21 mouse cellular contexts compared by ENCODE assay signal in genomic region chr10:12587318-12587717, GRCm38 (mm10).
DNase-seq lines count a peak whose midpoint lies in the region; ATAC-seq and TF ChIP-seq lines count a peak whose summit lies in the region.
"Had no signal": no experiment of that assay in that cellular context is flagged by ENCODE, and none has a peak within 500 bp of the region (broad histone marks: within the 10 kb centered on the region; RNA-seq: fewer than 3 reads in every experiment).

No protein-coding gene starts in this region.

- no peak overlapping the region for H3K4me3 ChIP-seq in hindbrain, embryonic 13.5 days
- H3K4me3 ChIP-seq in hindbrain, embryonic 16.5 days (ENCODE audit: low read length), result no peak overlapping the region
- no peak overlapping the region for H3K4me3 ChIP-seq in neural tube, embryonic 15.5 days (replicated peaks)
- H3K4me3 ChIP-seq in forebrain, postnatal 0 days (ENCODE audit: low read depth, low read length), result no peak overlapping the region
- H3K4me3 ChIP-seq in heart, embryonic 10.5 days, result no peak overlapping the region
- H3K4me3 ChIP-seq: embryonic facial prominence, embryonic 13.5 days; heart, adult 2 months; heart, embryonic 12.5 days; hindbrain, embryonic 10.5 days; hindbrain, embryonic 15.5 days had no signal

- ATAC-seq in hindbrain, embryonic 13.5 days (ENCODE audit: low FRiP score), result no peak
- ATAC-seq in hindbrain, embryonic 16.5 days, result no peak
- no peak for ATAC-seq in neural tube, embryonic 15.5 days (ENCODE audit: low FRiP score)
- ATAC-seq in forebrain, postnatal 0 days, result peak; percentile 34; the same call in 1 of the 2 replicates
- ATAC-seq: activated CD4-positive, CD25-positive, alpha-beta regulatory T cell, adult 4 months; inflammation-experienced regulatory T-cells, adult 6 months; intestine, postnatal 0 days; Patski had no signal

- H3K4me2 ChIP-seq in hindbrain, embryonic 13.5 days, result no peak overlapping the region
- H3K4me2 ChIP-seq in hindbrain, embryonic 16.5 days (ENCODE audit: low read length), result no peak overlapping the region
- no peak overlapping the region for H3K4me2 ChIP-seq in neural tube, embryonic 15.5 days
- no peak overlapping the region for H3K4me2 ChIP-seq in forebrain, postnatal 0 days (ENCODE audit: low read depth)
- H3K4me2 ChIP-seq: embryonic facial prominence, embryonic 13.5 days; heart, embryonic 12.5 days; hindbrain, embryonic 15.5 days had no signal

- H3K36me3 ChIP-seq in hindbrain, embryonic 13.5 days, result no peaks in the 10 kb centered on the region
- no peaks in the 10 kb centered on the region for H3K36me3 ChIP-seq in hindbrain, embryonic 16.5 days (ENCODE audit: control insufficient read depth, insufficient read depth, low read length)
- no peaks in the 10 kb centered on the region for H3K36me3 ChIP-seq in neural tube, embryonic 15.5 days
- no peaks in the 10 kb centered on the region for H3K36me3 ChIP-seq in forebrain, postnatal 0 days (ENCODE audit: insufficient read depth)
- H3K36me3 ChIP-seq in heart, embryonic 10.5 days, result no peaks in the 10 kb centered on the region
- H3K36me3 ChIP-seq: embryonic facial prominence, embryonic 13.5 days; heart, embryonic 12.5 days; hindbrain, embryonic 10.5 days; hindbrain, embryonic 15.5 days had no signal

- DNase-seq in neural tube, embryonic 10.5 days (ENCODE audit: extremely low spot score, low spot score), result no peak
- DNase-seq in forebrain, postnatal 0 days, result no peak
- no peak for DNase-seq in heart, embryonic 10.5 days (ENCODE audit: low spot score)
- DNase-seq in embryo, embryonic 11 days, result no peak
- DNase-seq: adrenal gland, postnatal 25 days; cerebellum, adult 8-10 months; cerebellum, postnatal 14 days; gastrocnemius, postnatal 14 days; heart, adult 2 months had no signal

- WGBS in hindbrain, embryonic 13.5 days, result 61% methylated on average over 1 of the region's 1 CpGs
- WGBS in hindbrain, embryonic 16.5 days, result 43% methylated on average over 1 of the region's 1 CpGs
- 34% methylated on average over 1 of the region's 1 CpGs for WGBS in neural tube, embryonic 15.5 days
- WGBS in forebrain, postnatal 0 days, result 11% methylated on average over 1 of the region's 1 CpGs
- 80% methylated on average over 1 of the region's 1 CpGs for WGBS in heart, embryonic 10.5 days

- H3K27ac ChIP-seq in hindbrain, embryonic 13.5 days, result peak overlapping the region; percentile 55; the same call in 1 of the 2 replicates
- H3K27ac ChIP-seq in hindbrain, embryonic 16.5 days (ENCODE audit: low read depth, low read length), result no peak overlapping the region
- H3K27ac ChIP-seq in neural tube, embryonic 15.5 days (replicated peaks), result peak overlapping the region; percentile 45; the same call in 1 of the 2 replicates
- no peak overlapping the region for H3K27ac ChIP-seq in forebrain, postnatal 0 days (ENCODE audit: low read depth, low read length)
- H3K27ac ChIP-seq in heart, embryonic 10.5 days, result no peak overlapping the region
- H3K27ac ChIP-seq: embryonic facial prominence, embryonic 13.5 days; heart, adult 2 months; hindbrain, embryonic 10.5 days; hindbrain, embryonic 15.5 days had no signal

- H3K4me1 ChIP-seq in hindbrain, embryonic 13.5 days (replicated peaks), result peaks cover 6% of the 10 kb centered on the region; the same call in 1 of the 2 replicates
- no peaks in the 10 kb centered on the region for H3K4me1 ChIP-seq in hindbrain, embryonic 16.5 days (ENCODE audit: control insufficient read depth, insufficient read depth, low read depth, low read length)
- 0 out of 2 replicates have a peak, but pooled peaks cover 2% of the 10 kb centered on the region for H3K4me1 ChIP-seq in neural tube, embryonic 15.5 days
- 0 out of 2 replicates have a peak, but pooled peaks cover 5% of the 10 kb centered on the region for H3K4me1 ChIP-seq in forebrain, postnatal 0 days (ENCODE audit: insufficient read depth)
- H3K4me1 ChIP-seq in heart, embryonic 10.5 days, result no peaks in the 10 kb centered on the region
- H3K4me1 ChIP-seq: embryonic facial prominence, embryonic 13.5 days; heart, embryonic 12.5 days; hindbrain, embryonic 10.5 days; hindbrain, embryonic 15.5 days had no signal

- no peak for TF ChIP-seq CTCF in forebrain, postnatal 0 days (IDR thresholded peaks at IDR 0.05; ENCODE audit: low read depth)

- no peaks in the 10 kb centered on the region for H3K27me3 ChIP-seq in hindbrain, embryonic 13.5 days
- H3K27me3 ChIP-seq in hindbrain, embryonic 16.5 days (replicated peaks; ENCODE audit: control insufficient read depth, insufficient read depth, low read length), result no peaks in the 10 kb centered on the region
- no peaks in the 10 kb centered on the region for H3K27me3 ChIP-seq in neural tube, embryonic 15.5 days (replicated peaks)
- no peaks in the 10 kb centered on the region for H3K27me3 ChIP-seq in forebrain, postnatal 0 days (ENCODE audit: insufficient read depth, low read length)
- H3K27me3 ChIP-seq in heart, embryonic 10.5 days (ENCODE audit: insufficient read depth, poor library complexity, severe bottlenecking), result no peaks in the 10 kb centered on the region
- H3K27me3 ChIP-seq: CH12.LX; embryonic facial prominence, embryonic 13.5 days; heart, embryonic 12.5 days; hindbrain, embryonic 15.5 days; Patski had no signal

- H3K9me3 ChIP-seq in hindbrain, embryonic 13.5 days, result no peaks in the 10 kb centered on the region
- H3K9me3 ChIP-seq in hindbrain, embryonic 16.5 days (ENCODE audit: control insufficient read depth, low read length), result no peaks in the 10 kb centered on the region
- no peaks in the 10 kb centered on the region for H3K9me3 ChIP-seq in neural tube, embryonic 15.5 days (replicated peaks)
- H3K9me3 ChIP-seq in forebrain, postnatal 0 days (ENCODE audit: low read length), result no peaks in the 10 kb centered on the region
- H3K9me3 ChIP-seq in heart, embryonic 10.5 days, result no peaks in the 10 kb centered on the region
- H3K9me3 ChIP-seq: heart, embryonic 12.5 days; hindbrain, embryonic 10.5 days; hindbrain, embryonic 15.5 days had no signal

- H3K9ac ChIP-seq in hindbrain, embryonic 13.5 days, result no peak overlapping the region
- H3K9ac ChIP-seq in hindbrain, embryonic 16.5 days (ENCODE audit: low read depth, low read length), result no peak overlapping the region
- H3K9ac ChIP-seq in neural tube, embryonic 15.5 days (replicated peaks), result no peak overlapping the region
- no peak overlapping the region for H3K9ac ChIP-seq in forebrain, postnatal 0 days
- H3K9ac ChIP-seq: embryonic facial prominence, embryonic 13.5 days; heart, embryonic 12.5 days; hindbrain, embryonic 15.5 days had no signal

Comparison
In these comparisons a context has a peak if more than half of its experiments do, and no peak if none do; other contexts are left out.
1. H3K27ac ChIP-seq: peak in hindbrain, embryonic 13.5 days (single experiment) and neural tube, embryonic 15.5 days (single experiment); none in hindbrain, embryonic 16.5 days (single experiment), forebrain, postnatal 0 days (single experiment) and heart, embryonic 10.5 days (single experiment).